ENCODE assay signal across 17 mouse cellular contexts in the genomic region with DNA sequence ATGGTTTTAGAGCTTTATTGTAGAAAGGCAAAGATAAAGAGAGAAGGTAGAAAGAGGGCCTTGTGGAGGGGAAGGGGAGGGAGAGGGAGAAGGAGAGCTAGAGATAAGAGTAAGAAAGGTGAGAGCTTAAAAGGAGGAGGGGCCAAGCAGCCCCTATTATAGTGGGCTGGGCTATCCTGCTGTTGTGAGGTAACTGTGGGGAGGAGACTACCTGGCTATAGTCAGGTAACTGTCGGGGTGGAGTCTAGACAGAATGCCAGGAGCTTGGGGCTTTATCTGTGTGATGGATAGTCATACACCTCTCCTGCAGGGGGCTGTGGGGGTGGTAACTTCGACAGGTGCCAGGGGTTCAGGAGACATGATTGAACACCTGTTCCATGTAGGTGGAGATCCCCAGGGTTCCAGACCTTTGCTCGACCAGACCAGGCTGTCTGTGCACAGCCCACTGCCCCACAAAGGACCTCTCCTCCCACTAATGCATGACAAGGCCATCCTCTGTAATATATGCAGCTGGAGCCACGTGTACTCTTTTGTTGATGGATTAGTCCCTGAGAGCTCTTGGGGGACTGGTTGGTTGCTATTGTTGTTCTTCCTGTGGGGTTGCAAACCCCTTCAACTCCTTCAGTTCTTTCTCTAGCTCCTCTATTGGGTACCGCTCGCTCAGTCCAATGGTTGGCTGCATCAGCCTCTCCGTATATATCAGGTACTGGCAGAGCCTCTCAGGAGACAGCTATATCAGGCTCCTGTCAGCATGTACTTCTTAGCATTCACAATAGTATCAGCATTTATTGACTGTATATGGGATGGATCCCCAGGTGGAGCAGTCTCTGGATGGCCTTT. TPM values are rescaled to one million over a fixed set of nuclear protein-coding genes. Genes with fewer than 3 reads are reported as not detected.
DNase-seq lines count a peak whose midpoint lies in the region; ATAC-seq and TF ChIP-seq lines count a peak whose summit lies in the region.
"Had no signal": no experiment of that assay in that cellular context is flagged by ENCODE, and none has a peak within 500 bp of the region (broad histone marks: within the 10 kb centered on the region; RNA-seq: fewer than 3 reads in every experiment).

No protein-coding gene starts in this region.

- peak overlapping the region; percentile 27; the same call in 1 of the 2 replicates for H3K4me2 ChIP-seq in kidney, embryonic 14.5 days (replicated peaks; ENCODE audit: low read depth, low read length)
- H3K4me2 ChIP-seq in stomach, embryonic 14.5 days (replicated peaks; ENCODE audit: low read depth, low read length): 0 out of 2 replicates have a peak overlapping the region, but pooled peaks have one; percentile 11
- no peak overlapping the region for H3K4me2 ChIP-seq in stomach, postnatal 0 days (replicated peaks; ENCODE audit: low read depth)
- H3K4me2 ChIP-seq in hindbrain, embryonic 14.5 days (replicated peaks): no peak overlapping the region
- H3K4me2 ChIP-seq: liver, embryonic 13.5 days had no signal

- no peaks in the 10 kb centered on the region for H3K36me3 ChIP-seq in kidney, embryonic 14.5 days (ENCODE audit: control insufficient read depth, insufficient read depth, low read length)
- H3K36me3 ChIP-seq in stomach, embryonic 14.5 days (ENCODE audit: control insufficient read depth, insufficient read depth, low read length): no peaks in the 10 kb centered on the region
- H3K36me3 ChIP-seq in stomach, postnatal 0 days (ENCODE audit: control insufficient read depth, insufficient read depth, low read length): no peaks in the 10 kb centered on the region
- H3K36me3 ChIP-seq in hindbrain, embryonic 14.5 days (replicated peaks; ENCODE audit: control insufficient read depth, insufficient read depth): no peaks in the 10 kb centered on the region
- H3K36me3 ChIP-seq: embryonic facial prominence, embryonic 12.5 days; liver, embryonic 13.5 days had no signal

- no peaks in the 10 kb centered on the region for H3K27me3 ChIP-seq in kidney, embryonic 14.5 days (ENCODE audit: control insufficient read depth, insufficient read depth, low read length)
- no peaks in the 10 kb centered on the region for H3K27me3 ChIP-seq in stomach, embryonic 14.5 days (ENCODE audit: control insufficient read depth, insufficient read depth, low read length)
- H3K27me3 ChIP-seq in stomach, postnatal 0 days (ENCODE audit: control insufficient read depth, insufficient read depth, low read length): no peaks in the 10 kb centered on the region
- H3K27me3 ChIP-seq in hindbrain, embryonic 14.5 days (ENCODE audit: control insufficient read depth, insufficient read depth, low read length): no peaks in the 10 kb centered on the region

- H3K9me3 ChIP-seq in kidney, embryonic 14.5 days (ENCODE audit: control insufficient read depth, low read length): peaks cover 4% of the 10 kb centered on the region; the same call in 1 of the 2 replicates
- no peaks in the 10 kb centered on the region for H3K9me3 ChIP-seq in stomach, embryonic 14.5 days (ENCODE audit: control insufficient read depth, low read depth, low read length)
- H3K9me3 ChIP-seq in stomach, postnatal 0 days (ENCODE audit: control insufficient read depth, low read length): no peaks in the 10 kb centered on the region
- H3K9me3 ChIP-seq in hindbrain, embryonic 14.5 days (ENCODE audit: control insufficient read depth, low read length): 0 out of 2 replicates have a peak, but pooled peaks cover 6% of the 10 kb centered on the region
- H3K9me3 ChIP-seq: embryonic facial prominence, embryonic 12.5 days; liver, embryonic 13.5 days had no signal

- intact Hi-C loops in gastrocnemius, postnatal 14 days (cut with DNase I; ENCODE audit: low total_unique reads): no loop called here

- no peak overlapping the region for H3K4me3 ChIP-seq in kidney, embryonic 14.5 days (ENCODE audit: low read length)
- H3K4me3 ChIP-seq in stomach, embryonic 14.5 days (ENCODE audit: low read depth, low read length): no peak overlapping the region
- H3K4me3 ChIP-seq in stomach, postnatal 0 days (ENCODE audit: low read depth, low read length): no peak overlapping the region
- no peak overlapping the region for H3K4me3 ChIP-seq in hindbrain, embryonic 14.5 days (replicated peaks; ENCODE audit: low read length)
- H3K4me3 ChIP-seq: embryonic facial prominence, embryonic 12.5 days; liver, embryonic 13.5 days had no signal

- DNase-seq in kidney, adult 9 months: no peak
- DNase-seq in stomach, postnatal 0 days (ENCODE audit: low spot score): no peak
- DNase-seq in hindbrain, embryonic 14.5 days (ENCODE audit: low spot score): no peak
- no peak for DNase-seq in thymus, postnatal 10 days (ENCODE audit: low spot score in 2 of 2)
- no peak for DNase-seq in gastrocnemius, postnatal 14 days
- DNase-seq: adrenal gland, adult 8-10 months; cerebellum, adult 11-12 months; gastrocnemius, postnatal 10 days; heart, postnatal 36 days; kidney, adult 18-20 months; left cerebral cortex, postnatal 4 days; liver, embryonic 13.5 days; right cerebral cortex, postnatal 25 days; thymus, postnatal 36 days had no signal

- ATAC-seq in kidney, embryonic 14.5 days (ENCODE audit: low FRiP score, low TSS enrichment): no peak; the same call in 1 of the 2 replicates
- no peak for ATAC-seq in stomach, embryonic 14.5 days (ENCODE audit: insufficient number of reproducible peaks, insufficient read depth, low FRiP score, low read depth)
- ATAC-seq in stomach, postnatal 0 days (ENCODE audit: low FRiP score, low TSS enrichment): no peak
- 0 out of 2 replicates have a peak, but pooled peaks have one; percentile 17 for ATAC-seq in hindbrain, embryonic 14.5 days (ENCODE audit: low FRiP score)

- 26% methylated on average over 7 of the region's 7 CpGs for WGBS in kidney, embryonic 14.5 days
- WGBS in stomach, embryonic 14.5 days: 30% methylated on average over 7 of the region's 7 CpGs
- WGBS in stomach, postnatal 0 days: 39% methylated on average over 7 of the region's 7 CpGs
- 9% methylated on average over 7 of the region's 7 CpGs for WGBS in hindbrain, embryonic 14.5 days

- H3K27ac ChIP-seq in kidney, embryonic 14.5 days (ENCODE audit: low read depth, low read length): no peak overlapping the region
- no peak overlapping the region for H3K27ac ChIP-seq in stomach, embryonic 14.5 days (ENCODE audit: low read length)
- no peak overlapping the region for H3K27ac ChIP-seq in stomach, postnatal 0 days (replicated peaks)
- H3K27ac ChIP-seq in hindbrain, embryonic 14.5 days: no peak overlapping the region
- H3K27ac ChIP-seq: embryonic facial prominence, embryonic 12.5 days; liver, embryonic 13.5 days had no signal

- no peak overlapping the region for H3K9ac ChIP-seq in kidney, embryonic 14.5 days (ENCODE audit: low read depth, low read length)
- H3K9ac ChIP-seq in stomach, embryonic 14.5 days (replicated peaks; ENCODE audit: low read depth, low read length): no peak overlapping the region
- H3K9ac ChIP-seq in stomach, postnatal 0 days (ENCODE audit: low read length): no peak overlapping the region
- H3K9ac ChIP-seq in hindbrain, embryonic 14.5 days: no peak overlapping the region
- H3K9ac ChIP-seq: embryonic facial prominence, embryonic 12.5 days; liver, embryonic 13.5 days had no signal

- TF ChIP-seq EP300 in stomach, postnatal 0 days (optimal IDR thresholded peaks at IDR 0.05): no peak

- TF ChIP-seq CTCF in stomach, postnatal 0 days (IDR thresholded peaks at IDR 0.05; ENCODE audit: low read depth): no peak

- peaks cover 4% of the 10 kb centered on the region; the same call in 1 of the 2 replicates for H3K4me1 ChIP-seq in kidney, embryonic 14.5 days (ENCODE audit: control insufficient read depth, insufficient read depth, low read length)
- no peaks in the 10 kb centered on the region for H3K4me1 ChIP-seq in stomach, embryonic 14.5 days (ENCODE audit: control insufficient read depth, insufficient read depth, low read length)
- H3K4me1 ChIP-seq in stomach, postnatal 0 days (replicated peaks; ENCODE audit: control insufficient read depth, insufficient read depth): no peaks in the 10 kb centered on the region
- H3K4me1 ChIP-seq in hindbrain, embryonic 14.5 days (replicated peaks; ENCODE audit: control insufficient read depth, insufficient read depth, low read length): no peaks in the 10 kb centered on the region
- H3K4me1 ChIP-seq: embryonic facial prominence, embryonic 12.5 days; liver, embryonic 13.5 days had no signal

RNA-seq across cellular contexts. Expression of a gene that starts 30.1 kb away (rescaled TPM):
- 58.8 and 104 TPM in 2 replicates for polyA plus RNA-seq in kidney, embryonic 14.5 days (2014; fragmentation: Nextera tagmentation; extraction: Ambion mirVana)
- 91.3 and 92.2 TPM in 2 replicates for polyA plus RNA-seq in stomach, embryonic 14.5 days (2014; fragmentation: Nextera tagmentation; extraction: Ambion mirVana)
- 33.3 and 33.8 TPM in 2 replicates for polyA plus RNA-seq in stomach, postnatal 0 days (2015; fragmentation: Nextera tagmentation; extraction: Ambion mirVana)
- 85.4 and 93.7 TPM in 2 replicates for polyA plus RNA-seq in hindbrain, embryonic 14.5 days (2014; fragmentation: Nextera tagmentation; extraction: Ambion mirVana)
- 10 to 100 TPM; 28.3 to 28.8 TPM for total RNA-seq in gastrocnemius, postnatal 14 days (2021)

RNA-seq across cellular contexts. Expression of a gene that starts 54.2 kb away (rescaled TPM):
- 7.3 and 10.2 TPM in 2 replicates for polyA plus RNA-seq in kidney, embryonic 14.5 days (2014; fragmentation: Nextera tagmentation; extraction: Ambion mirVana)
- polyA plus RNA-seq in stomach, embryonic 14.5 days (2014; fragmentation: Nextera tagmentation; extraction: Ambion mirVana): 2.2 and 2.3 TPM in 2 replicates
- 4.0 and 4.4 TPM in 2 replicates for polyA plus RNA-seq in stomach, postnatal 0 days (2015; fragmentation: Nextera tagmentation; extraction: Ambion mirVana)
- 7.9 and 8.6 TPM in 2 replicates for polyA plus RNA-seq in hindbrain, embryonic 14.5 days (2014; fragmentation: Nextera tagmentation; extraction: Ambion mirVana)
- 1 to 10 TPM; 2.9 to 3.8 TPM for total RNA-seq in gastrocnemius, postnatal 14 days (2021)

Comparison
In these comparisons a context has a peak if more than half of its experiments do, and no peak if none do; other contexts are left out.
1. H3K4me2 ChIP-seq: peak in kidney, embryonic 14.5 days (single experiment) and stomach, embryonic 14.5 days (single experiment); none in stomach, postnatal 0 days (single experiment) and hindbrain, embryonic 14.5 days (single experiment).